Comparison of ENCODE assay signal across 9 mouse cellular contexts in the genomic region with DNA sequence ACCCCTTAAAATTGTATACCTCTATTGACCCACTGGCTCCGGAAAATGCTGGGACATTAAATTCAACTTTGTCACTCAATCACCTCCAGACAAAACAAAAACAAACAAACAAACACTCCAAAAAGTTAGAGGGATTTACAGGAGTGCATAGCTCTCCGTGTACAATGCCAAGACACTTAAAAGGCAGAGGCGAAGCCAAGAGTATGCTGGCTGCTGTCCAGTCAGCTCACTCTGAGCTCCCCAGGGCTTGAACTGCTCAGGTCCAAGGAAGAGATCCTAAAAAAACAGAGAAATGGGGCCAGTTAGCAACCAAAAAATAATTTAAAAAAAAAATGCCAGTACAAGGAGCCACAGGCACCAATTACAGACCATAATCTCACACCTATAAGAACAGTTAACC. TPM values are rescaled to one million over a fixed set of nuclear protein-coding genes. Genes with fewer than 3 reads are reported as not detected.
A peak's percentile ranks its signal among the peaks of the same experiment; 100 is the strongest.
DNase-seq lines count a peak whose midpoint lies in the region; ATAC-seq and TF ChIP-seq lines count a peak whose summit lies in the region.
"Had no signal": no experiment of that assay in that cellular context is flagged by ENCODE, and none has a peak within 500 bp of the region (broad histone marks: within the 10 kb centered on the region; RNA-seq: fewer than 3 reads in every experiment).

No protein-coding gene starts in this region.

- H3K27me3 ChIP-seq in kidney, postnatal 0 days (ENCODE audit: insufficient read depth, low read length), result no peaks in the 10 kb centered on the region
- peaks cover 27% of the 10 kb centered on the region for H3K27me3 ChIP-seq in hindbrain, embryonic 12.5 days

- no peak overlapping the region for H3K27ac ChIP-seq in kidney, postnatal 0 days
- H3K27ac ChIP-seq in hindbrain, embryonic 12.5 days, result no peak overlapping the region
- H3K27ac ChIP-seq: neural tube, embryonic 15.5 days had no signal

- no peak overlapping the region for H3K9ac ChIP-seq in kidney, postnatal 0 days (ENCODE audit: low read depth, low read length)
- H3K9ac ChIP-seq in hindbrain, embryonic 12.5 days, result no peak overlapping the region

- TF ChIP-seq CTCF in kidney, postnatal 0 days (IDR thresholded peaks at IDR 0.05; ENCODE audit: low read depth), result no peak

- no peak overlapping the region for H3K4me2 ChIP-seq in kidney, postnatal 0 days (ENCODE audit: low read length)
- H3K4me2 ChIP-seq in hindbrain, embryonic 12.5 days (replicated peaks), result no peak overlapping the region

- no peak for ATAC-seq in kidney, postnatal 0 days (replicated peaks; ENCODE audit: low FRiP score, low read depth)
- ATAC-seq in hindbrain, embryonic 12.5 days (ENCODE audit: low FRiP score), result no peak

- DNase-seq in right cerebral cortex, postnatal 4 days, result peak; percentile 26
- no peak for DNase-seq in right cerebral cortex, adult 18-20 months
- peak; percentile 49 to 52 for DNase-seq in gastrocnemius, postnatal 36 days
- peak; percentile 29 for DNase-seq in kidney, postnatal 0 days (ENCODE audit: low spot score)
- peak; percentile 64 for DNase-seq in skeletal muscle tissue, adult 2 months (ENCODE audit: low read depth, low spot score)
- no peak for DNase-seq in left cerebral cortex, postnatal 14 days (ENCODE audit: low spot score in 2 of 2)

- 29% methylated on average over 3 of the region's 3 CpGs for WGBS in kidney, postnatal 0 days
- WGBS in hindbrain, embryonic 12.5 days, result 42% methylated on average over 3 of the region's 3 CpGs

- H3K36me3 ChIP-seq in kidney, postnatal 0 days (ENCODE audit: insufficient read depth, low read length), result no peaks in the 10 kb centered on the region
- no peaks in the 10 kb centered on the region for H3K36me3 ChIP-seq in hindbrain, embryonic 12.5 days
- H3K36me3 ChIP-seq: neural tube, embryonic 15.5 days had no signal

- intact Hi-C loops in gastrocnemius, postnatal 36 days (cut with DNase I), result loop anchor here (5.0 kb wide), 1 partner anchor 744 kb away; no protein-coding TSS in a partner anchor
- intact Hi-C loops in left cerebral cortex, postnatal 14 days (cut with DNase I), result loop anchor here (5.0 to 10.0 kb wide), 3 partner anchors 704 to 1186 kb away; no protein-coding TSS in a partner anchor

- H3K4me1 ChIP-seq in kidney, postnatal 0 days (replicated peaks; ENCODE audit: insufficient read depth, low read length), result 0 out of 2 replicates have a peak, but pooled peaks cover 5% of the 10 kb centered on the region
- 0 out of 2 replicates have a peak, but pooled peaks cover 2% of the 10 kb centered on the region for H3K4me1 ChIP-seq in hindbrain, embryonic 12.5 days

- H3K9me3 ChIP-seq in kidney, postnatal 0 days (replicated peaks; ENCODE audit: low read length), result no peaks in the 10 kb centered on the region
- no peaks in the 10 kb centered on the region for H3K9me3 ChIP-seq in hindbrain, embryonic 12.5 days (replicated peaks)
- H3K9me3 ChIP-seq: neural tube, embryonic 15.5 days had no signal

- no peak overlapping the region for H3K4me3 ChIP-seq in kidney, postnatal 0 days (replicated peaks; ENCODE audit: low read depth, low read length)
- H3K4me3 ChIP-seq in hindbrain, embryonic 12.5 days, result no peak overlapping the region
- H3K4me3 ChIP-seq: erythroblast, embryonic 14.5 days had no signal

RNA-seq across cellular contexts. Expression of gene Foxo1, which starts 9.6 kb away (rescaled TPM):
- total RNA-seq in gastrocnemius, postnatal 36 days (2021), result 10 to 100 TPM; 19.0 to 29.2 TPM
- polyA plus RNA-seq in kidney, postnatal 0 days (2015; fragmentation: Nextera tagmentation; extraction: Ambion mirVana), result 7.0 and 8.6 TPM in 2 replicates
- polyA plus RNA-seq in hindbrain, embryonic 12.5 days (2016; fragmentation: Nextera tagmentation; extraction: Ambion mirVana), result 5.7 and 6.2 TPM in 2 replicates
- 10 to 100 TPM; 12.1 to 13.5 TPM for total RNA-seq in left cerebral cortex, postnatal 14 days (2021)

Comparison
In these comparisons a context has a peak if more than half of its experiments do, and no peak if none do; other contexts are left out.
1. DNase-seq: peak in right cerebral cortex, postnatal 4 days (single experiment), gastrocnemius, postnatal 36 days (2 of 2), kidney, postnatal 0 days (single experiment) and skeletal muscle tissue, adult 2 months (single experiment); none in right cerebral cortex, adult 18-20 months (single experiment) and left cerebral cortex, postnatal 14 days (0 of 2).